Mouse (Mus musculus) midbrain, embryonic 15.5 days (tissue): Measurements from ENCODE around the gene Flt1. TPM values are rescaled to one million over a fixed set of nuclear protein-coding genes. Genes with fewer than 3 reads are reported as not detected.

Source experiments
- ATAC-seq: fragments of 200-750 bp; cut with Nextera tagmentation; replicated peaks from 2 replicates; pipeline ENCODE4 v1.8.0; 2017; ENCODE audit warnings: moderate TSS enrichment
- H3K27ac ChIP-seq: fragments of 300-500 bp; sonication (generic); 2 replicates; pipeline ENCODE4 v1.5.1; 2015; ENCODE audit warnings: mild to moderate bottlenecking, inconsistent platforms
- H3K27me3 ChIP-seq: fragments of 300-500 bp; sonication (generic); replicated peaks from 2 replicates; pipeline ENCODE4 v1.6.1; 2015; ENCODE audit warnings: inconsistent platforms
- H3K36me3 ChIP-seq: fragments of 300-500 bp; sonication (generic); replicated peaks from 2 replicates; pipeline ENCODE4 v1.6.1; 2015; ENCODE audit warnings: inconsistent platforms
- H3K4me1 ChIP-seq: fragments of 300-500 bp; sonication (generic); 2 replicates; pipeline ENCODE4 v1.6.1; 2015; ENCODE audit warnings: inconsistent platforms
- H3K4me2 ChIP-seq: fragments of 300-500 bp; sonication (generic); 2 replicates; pipeline ENCODE4 v1.6.1; 2015; ENCODE audit warnings: inconsistent platforms, mild to moderate bottlenecking, moderate library complexity
- H3K4me3 ChIP-seq: fragments of 300-500 bp; sonication (generic); 2 replicates; pipeline ENCODE4 v1.5.1; 2015; ENCODE audit warnings: mild to moderate bottlenecking, inconsistent platforms
- H3K9ac ChIP-seq: fragments of 300-500 bp; sonication (generic); 2 replicates; pipeline ENCODE4 v1.6.1; 2015; ENCODE audit warnings: mild to moderate bottlenecking, inconsistent platforms
- H3K9me3 ChIP-seq: fragments of 300-500 bp; sonication (generic); 2 replicates; pipeline ENCODE4 v1.6.1; 2016; ENCODE audit warnings: inconsistent platforms
- WGBS: fragments of 180-500 bp; shearing (Covaris S2); methylation state at CpG from one replicate; pipeline ENCODE4 v1.1.7; 2015; ENCODE audit warnings: mixed read lengths; 5-methylcytosine and 5-hydroxymethylcytosine counted together
- polyA plus RNA-seq: library from polyadenylated mRNA; unstranded; fragments of >200 nt; fragmentation: Nextera tagmentation; extraction: Ambion mirVana; gene quantifications from 2 replicates; pipeline ENCODE4 v1.2.1, GENCODE M21; 2015

Gene Flt1
- polyA plus RNA-seq: 13.4 and 15.1 TPM in 2 replicates

GRCm38 (mm10) chr5:147725831-147726700 lies at the start of gene Flt1:
Gene Flt1, minus strand, starts transcription at chr5:147726011.
- WGBS: under 1% methylated on average over 77 of the region's 82 CpGs
- no peak within 1 kb of the TSS for H3K27ac ChIP-seq
- ATAC-seq: peak; percentile 66

DNA sequence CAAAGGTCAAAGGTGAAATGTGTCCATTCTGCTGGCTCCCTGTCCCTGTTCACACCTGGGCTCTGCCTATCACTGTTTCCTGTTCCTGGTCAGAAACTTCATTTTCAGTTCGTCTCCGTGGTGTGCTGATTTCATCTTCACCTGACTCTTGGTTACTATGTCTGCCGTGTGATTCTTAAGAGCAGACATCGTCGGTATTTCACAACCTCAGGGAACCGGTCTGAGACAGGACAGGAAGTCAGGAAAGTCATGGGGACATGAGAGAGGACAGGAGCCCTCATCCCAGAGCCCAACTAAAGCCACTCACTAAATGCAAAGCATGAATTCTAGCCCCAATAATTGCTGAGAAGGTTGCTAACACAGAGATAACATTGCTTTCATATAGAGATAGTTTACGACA lies 49.4 kb upstream of the Flt1 start:
- no peak overlapping the region for H3K4me3 ChIP-seq
- H3K9me3 ChIP-seq: no peaks in the 10 kb centered on the region
- no peak overlapping the region for H3K4me2 ChIP-seq
- H3K4me1 ChIP-seq: no peaks in the 10 kb centered on the region
- ATAC-seq: no peak
- H3K36me3 ChIP-seq: no peaks in the 10 kb centered on the region
- no peaks in the 10 kb centered on the region for H3K27me3 ChIP-seq
- 87% methylated on average over 7 of the region's 7 CpGs for WGBS
- no peak overlapping the region for H3K27ac ChIP-seq
- no peak overlapping the region for H3K9ac ChIP-seq

More at GRCm38 (mm10) chr5:147725831-147726700, at the start of gene Flt1:
- Histone ChIP-seq H3K4me1 (peaks cover 18% of the 10 kb centered on the region), H3K4me2 (peak within 1 kb of the TSS; percentile 65), H3K9ac (peak within 1 kb of the TSS; percentile 9; the same call in 1 of the 2 replicates), H3K27me3 (peaks cover 64% of the 10 kb centered on the region), H3K9me3 (no peaks in the 10 kb centered on the region), H3K36me3 (no peaks in the 10 kb centered on the region), H3K4me3 (peak within 1 kb of the TSS; percentile 37)

- Histone ChIP-seq H3K4me2 (no peak overlapping the region), H3K36me3 (no peaks in the 10 kb centered on the region), H3K4me3 (no peak overlapping the region), H3K4me1 (no peaks in the 10 kb centered on the region), H3K9me3 (no peaks in the 10 kb centered on the region), H3K9ac (no peak overlapping the region), H3K27me3 (no peaks in the 10 kb centered on the region), H3K27ac (no peak overlapping the region)
- no peak for ATAC-seq
- 85% methylated on average over 6 of the region's 6 CpGs for WGBS
These were observed 44.1 kb upstream of the Flt1 start for GRCm38 (mm10) chr5:147769918-147770317.

- Histone ChIP-seq H3K4me1 (peaks cover 3% of the 10 kb centered on the region; the same call in 1 of the 2 replicates), H3K27me3 (no peaks in the 10 kb centered on the region), H3K9ac (no peak overlapping the region), H3K36me3 (no peaks in the 10 kb centered on the region), H3K27ac (no peak overlapping the region), H3K4me3 (no peak overlapping the region), H3K4me2 (no peak overlapping the region), H3K9me3 (no peaks in the 10 kb centered on the region)
- WGBS: 80% methylated on average over 4 of the region's 4 CpGs
- no peak for ATAC-seq
These were observed 38.2 kb upstream of the Flt1 start for GRCm38 (mm10) chr5:147764061-147764460.

- Histone ChIP-seq H3K4me1 (peaks cover 3% of the 10 kb centered on the region; the same call in 1 of the 2 replicates), H3K9ac (no peak overlapping the region), H3K27ac (no peak overlapping the region), H3K36me3 (no peaks in the 10 kb centered on the region), H3K9me3 (no peaks in the 10 kb centered on the region), H3K4me3 (no peak overlapping the region), H3K27me3 (no peaks in the 10 kb centered on the region), H3K4me2 (no peak overlapping the region)
- 25% methylated on average over 8 of the region's 8 CpGs for WGBS
- no peak for ATAC-seq
These were observed 36.2 kb upstream of the Flt1 start for GRCm38 (mm10) chr5:147761984-147762383.

- no peak overlapping the region for H3K9ac ChIP-seq
These were observed 35.5 kb upstream of the Flt1 start for GRCm38 (mm10) chr5:147761275-147761674.

GRCm38 (mm10) chr5:147758640-147759319 lies 33.0 kb upstream of the Flt1 start:
- Histone ChIP-seq H3K9me3 (no peaks in the 10 kb centered on the region), H3K36me3 (no peaks in the 10 kb centered on the region), H3K4me3 (no peak overlapping the region), H3K27ac (no peak overlapping the region), H3K4me1 (peaks cover 3% of the 10 kb centered on the region; the same call in 1 of the 2 replicates), H3K9ac (no peak overlapping the region), H3K4me2 (no peak overlapping the region), H3K27me3 (peaks cover 8% of the 10 kb centered on the region; the same call in 1 of the 2 replicates)
- no peak for ATAC-seq
- 81% methylated on average over 9 of the region's 9 CpGs for WGBS

More at GRCm38 (mm10) chr5:147761275-147761674, 35.5 kb upstream of the Flt1 start:
- H3K4me3 ChIP-seq: no peak overlapping the region
- WGBS: 5% methylated on average over 9 of the region's 9 CpGs
- ATAC-seq: no peak
- H3K4me2 ChIP-seq: no peak overlapping the region
- no peaks in the 10 kb centered on the region for H3K27me3 ChIP-seq
- no peaks in the 10 kb centered on the region for H3K36me3 ChIP-seq
- H3K4me1 ChIP-seq: peaks cover 3% of the 10 kb centered on the region; the same call in 1 of the 2 replicates
- no peaks in the 10 kb centered on the region for H3K9me3 ChIP-seq
- H3K27ac ChIP-seq: no peak overlapping the region

DNA sequence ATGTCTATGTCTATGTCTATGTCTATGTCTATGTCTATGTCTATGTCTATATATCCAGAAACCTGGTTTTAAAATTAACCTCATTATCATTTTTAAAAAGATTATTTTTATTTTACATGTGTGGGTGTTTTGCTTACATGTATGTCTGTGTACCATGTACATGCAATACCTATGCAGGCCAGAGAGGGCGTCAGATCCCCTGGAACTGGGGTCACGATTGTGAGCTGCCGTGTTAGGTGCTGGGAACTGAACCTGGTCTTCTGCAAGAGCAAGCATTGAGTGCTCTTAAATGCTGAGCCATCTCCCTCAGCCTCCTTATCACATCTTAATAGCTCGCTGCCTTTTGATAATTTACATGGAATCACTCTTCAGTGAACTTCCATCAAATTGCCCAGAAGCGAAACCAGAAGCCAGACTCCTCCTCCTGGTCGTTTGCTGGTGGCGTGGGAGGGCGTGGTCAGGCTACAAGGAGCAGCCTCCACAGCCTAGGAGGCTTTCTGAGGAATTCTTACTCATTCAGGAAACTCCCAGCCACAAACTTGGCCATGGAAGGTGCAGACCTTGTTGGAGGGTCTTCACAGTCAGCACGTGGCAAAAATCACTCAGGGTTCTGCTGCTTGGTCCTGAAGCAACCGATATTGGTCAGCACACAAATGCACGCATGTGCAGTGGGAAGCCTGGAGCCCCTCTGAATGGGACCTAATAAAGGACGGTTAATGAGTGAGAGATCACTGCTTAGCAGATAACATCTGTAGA lies 32.2 kb upstream of the Flt1 start:
- WGBS: 71% methylated on average over 12 of the region's 12 CpGs
- H3K4me3 ChIP-seq: no peak overlapping the region
- H3K27me3 ChIP-seq: peaks cover 12% of the 10 kb centered on the region
- no peak overlapping the region for H3K27ac ChIP-seq
- no peaks in the 10 kb centered on the region for H3K36me3 ChIP-seq
- no peaks in the 10 kb centered on the region for H3K9me3 ChIP-seq
- no peak overlapping the region for H3K4me2 ChIP-seq
- no peak overlapping the region for H3K9ac ChIP-seq
- peaks cover 3% of the 10 kb centered on the region for H3K4me1 ChIP-seq
- ATAC-seq: no peak

- H3K36me3 ChIP-seq: no peaks in the 10 kb centered on the region
- 0 out of 2 replicates have a peak, but pooled peaks have one; percentile 63 for ATAC-seq
- H3K9me3 ChIP-seq: no peaks in the 10 kb centered on the region
- H3K4me3 ChIP-seq: 0 out of 2 replicates have a peak overlapping the region, but pooled peaks have one; percentile 13
- H3K9ac ChIP-seq: no peak overlapping the region
- peaks cover 22% of the 10 kb centered on the region for H3K4me1 ChIP-seq
- peak overlapping the region; percentile 38 for H3K4me2 ChIP-seq
- H3K27me3 ChIP-seq: peaks cover 37% of the 10 kb centered on the region
- WGBS: 2% methylated on average over 25 of the region's 25 CpGs
- no peak overlapping the region for H3K27ac ChIP-seq
These were observed 27.1 kb upstream of the Flt1 start for GRCm38 (mm10) chr5:147752914-147753341.

DNA sequence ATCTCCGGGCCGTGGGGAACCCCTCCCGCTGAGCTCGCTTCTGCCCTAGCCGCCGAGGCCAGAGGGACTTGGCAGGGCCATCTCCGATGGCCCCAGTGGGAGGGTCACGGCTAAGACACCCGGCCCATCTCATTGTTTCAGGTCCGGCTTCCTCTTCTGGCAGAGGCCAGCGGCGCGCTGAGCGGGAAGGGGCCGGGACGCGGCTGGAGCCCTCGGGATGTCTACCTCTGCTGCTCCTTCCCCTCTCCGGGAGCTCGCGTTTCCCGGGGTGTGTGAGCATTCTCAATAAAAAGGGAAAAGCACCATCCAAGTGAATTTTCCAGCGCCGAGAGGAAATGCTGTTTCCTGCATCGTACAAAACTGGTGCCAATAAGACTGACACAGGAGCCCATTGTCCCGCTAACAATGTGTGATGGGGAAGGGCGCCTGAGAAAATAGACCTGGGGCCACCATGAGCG lies 25.9 kb upstream of the Flt1 start:
- ATAC-seq: 0 out of 2 replicates have a peak, but pooled peaks have one; percentile 27
- 0% methylated on average over 28 of the region's 28 CpGs for WGBS

DNA sequence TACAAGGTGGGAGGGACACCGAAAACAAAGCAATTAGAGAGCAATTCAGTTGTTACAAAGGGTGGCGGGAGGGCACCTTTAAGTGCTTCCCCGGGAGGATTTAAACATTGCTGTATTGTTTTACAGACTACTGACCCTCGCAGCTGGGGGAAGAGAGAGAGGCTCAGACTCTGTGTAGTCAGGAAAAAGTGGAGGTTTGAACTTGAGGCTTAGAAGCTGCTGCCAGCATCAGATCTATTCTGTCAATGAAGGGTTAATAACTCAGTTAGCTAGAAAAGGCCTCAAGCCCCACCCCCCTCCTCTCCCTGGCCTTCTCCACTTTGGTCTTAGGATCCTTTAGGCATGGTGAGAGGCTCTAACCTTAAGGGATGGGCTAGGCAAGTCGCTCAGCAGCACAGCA lies 24.2 kb upstream of the Flt1 start:
- no peaks in the 10 kb centered on the region for H3K36me3 ChIP-seq
- no peak overlapping the region for H3K27ac ChIP-seq
- ATAC-seq: no peak
- no peak overlapping the region for H3K4me3 ChIP-seq
- 11% methylated on average over 5 of the region's 5 CpGs for WGBS
- peaks cover 23% of the 10 kb centered on the region for H3K4me1 ChIP-seq
- peaks cover 37% of the 10 kb centered on the region for H3K27me3 ChIP-seq
- no peak overlapping the region for H3K4me2 ChIP-seq
- H3K9ac ChIP-seq: no peak overlapping the region
- no peaks in the 10 kb centered on the region for H3K9me3 ChIP-seq

More for the DNA sequence above, 25.9 kb upstream of the Flt1 start:
- Histone ChIP-seq H3K9ac (peak overlapping the region; percentile 2), H3K9me3 (no peaks in the 10 kb centered on the region), H3K36me3 (no peaks in the 10 kb centered on the region), H3K4me2 (peak overlapping the region; percentile 58), H3K4me3 (peak overlapping the region; percentile 35), H3K27ac (no peak overlapping the region), H3K4me1 (peaks cover 23% of the 10 kb centered on the region), H3K27me3 (peaks cover 37% of the 10 kb centered on the region)
